Mouse (Mus musculus) left cerebral cortex, adult 8-10 months (tissue): ENCODE data around the gene Rbm18. TPM values are rescaled to one million over a fixed set of nuclear protein-coding genes. Genes with fewer than 3 reads are reported as not detected.
"Not testable (repeated sequence)": the region's sequence is repeated elsewhere in the genome, so short reads cannot be mapped to it uniquely, and the experiment has no call there.

Source experiments
- DNase-seq, 2 experiments: peaks; one replicate each; pipeline ENCODE4 v3.0.0; 2022; ENCODE audit warnings: low spot score in 2 of 2
- total RNA-seq, 4 experiments: library from RNA; stranded (reverse); gene quantifications; 2 replicates each; pipeline ENCODE4 v1.2.4; 2022

The Rbm18 gene
- 10 to 100 TPM; 42.1 to 48.2 (median 42.9) TPM for total RNA-seq

- DNase-seq, result peak; percentile 85 to 94
Measured at GRCm38 (mm10) chr2:36136300-36136941, at the start of gene Rbm18, which contains the start of gene Mrrf. Gene Rbm18, minus strand, starts transcription at chr2:36136773. Gene Mrrf, plus strand, starts transcription at chr2:36136389.

GRCm38 (mm10) chr2:36184876-36185275 is 48.3 kb upstream of the Rbm18 start:
- DNase-seq, result no peak

- no peak for DNase-seq
Measured at GRCm38 (mm10) chr2:36184192-36184591, 47.6 kb upstream of the Rbm18 start.

- no peak for DNase-seq
Measured at GRCm38 (mm10) chr2:36183278-36183677, 46.7 kb upstream of the Rbm18 start.

- not testable (repeated sequence) for DNase-seq
Measured at GRCm38 (mm10) chr2:36181587-36182368, 45.2 kb upstream of the Rbm18 start.

- no peak for DNase-seq
Measured at GRCm38 (mm10) chr2:36179487-36179886, 42.9 kb upstream of the Rbm18 start.

- no peak for DNase-seq
Measured at GRCm38 (mm10) chr2:36172574-36172973, 36.0 kb upstream of the Rbm18 start.

- DNase-seq, result no peak
Measured at GRCm38 (mm10) chr2:36172136-36172535, 35.6 kb upstream of the Rbm18 start.

- no peak for DNase-seq
Measured at GRCm38 (mm10) chr2:36169176-36169575, 32.6 kb upstream of the Rbm18 start.

- no peak for DNase-seq
Measured at GRCm38 (mm10) chr2:36167990-36168618, 31.5 kb upstream of the Rbm18 start.

- no peak for DNase-seq
Measured at GRCm38 (mm10) chr2:36159336-36159735, 22.8 kb upstream of the Rbm18 start.

GRCm38 (mm10) chr2:36157461-36157860 is 20.9 kb upstream of the Rbm18 start:
- no peak for DNase-seq

GRCm38 (mm10) chr2:36152401-36152800 is 15.8 kb upstream of the Rbm18 start:
- DNase-seq, result not testable (repeated sequence)

GRCm38 (mm10) chr2:36148876-36149365 is 12.3 kb upstream of the Rbm18 start:
- DNase-seq, result no peak

GRCm38 (mm10) chr2:36139096-36139495 is 2.5 kb upstream of the Rbm18 start:
- DNase-seq, result no peak

- DNase-seq, result no peak
Measured at GRCm38 (mm10) chr2:36135887-36136286, 686 bp downstream of the Rbm18 start.

- DNase-seq, result no peak
Measured at GRCm38 (mm10) chr2:36129051-36129450, 7.5 kb downstream of the Rbm18 start.

GRCm38 (mm10) chr2:36127973-36128372 is 8.6 kb downstream of the Rbm18 start:
- no peak for DNase-seq

- DNase-seq, result no peak
Measured at GRCm38 (mm10) chr2:36126795-36127429, 9.7 kb downstream of the Rbm18 start.

GRCm38 (mm10) chr2:36112632-36113031 is 23.9 kb downstream of the Rbm18 start:
- no peak for DNase-seq

- no peak for DNase-seq
Measured at GRCm38 (mm10) chr2:36108615-36109014, 28.0 kb downstream of the Rbm18 start.
